Mouse (Mus musculus) left cerebral cortex, postnatal 25 days (tissue): ENCODE measurements at regions not wholly inside any gene's neighbourhood (a gene's known extent, or its start where the extent isn't known, plus 50 kb on each side); places are given as distances from the start of the nearest gene placed in this dataset.
A peak's percentile ranks its signal among the peaks of the same experiment; 100 is the strongest.

ENCODE experiments used
- DNase-seq, 2 experiments: peaks; one replicate each; pipeline ENCODE4 v3.0.0; 2022; ENCODE audit warnings: low spot score in 2 of 2, mixed read lengths in 1 of 2
- intact Hi-C: fragments of 180-260 bp; cut with DNase I; formaldehyde crosslinking; loops from one replicate; pipeline ENCODE4 v1.15.1; 2025

DNA sequence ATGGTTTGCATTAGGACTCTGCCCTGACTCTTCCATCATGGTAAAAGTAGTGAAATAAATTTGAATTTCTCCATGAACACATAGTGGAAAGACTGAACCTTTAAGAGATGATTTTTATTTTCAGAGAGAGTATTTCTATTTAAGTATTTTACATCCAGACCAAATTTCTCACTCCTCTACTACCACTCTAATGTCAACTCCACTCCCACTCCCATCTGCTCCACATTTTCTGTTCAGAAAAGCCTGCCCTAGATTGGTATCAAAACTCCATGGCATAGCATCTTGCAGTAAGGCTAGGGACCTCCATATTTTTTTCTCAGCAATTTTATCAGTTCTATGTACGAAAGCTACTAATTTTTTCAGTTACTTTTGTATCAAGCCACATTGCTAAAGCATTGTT is 117.4 kb upstream of the Esp38 start:
- intact Hi-C loops, result no loop called here
- DNase-seq, result peak; percentile 2 to 35
